Mouse (Mus musculus): ENCODE data around the gene Ifi27l2b. TPM values are rescaled to one million over a fixed set of nuclear protein-coding genes. Genes with fewer than 3 reads are reported as not detected.

Gene Ifi27l2b
- polyA plus RNA-seq (2017; shearing (Covaris generic)): not detected

DNA sequence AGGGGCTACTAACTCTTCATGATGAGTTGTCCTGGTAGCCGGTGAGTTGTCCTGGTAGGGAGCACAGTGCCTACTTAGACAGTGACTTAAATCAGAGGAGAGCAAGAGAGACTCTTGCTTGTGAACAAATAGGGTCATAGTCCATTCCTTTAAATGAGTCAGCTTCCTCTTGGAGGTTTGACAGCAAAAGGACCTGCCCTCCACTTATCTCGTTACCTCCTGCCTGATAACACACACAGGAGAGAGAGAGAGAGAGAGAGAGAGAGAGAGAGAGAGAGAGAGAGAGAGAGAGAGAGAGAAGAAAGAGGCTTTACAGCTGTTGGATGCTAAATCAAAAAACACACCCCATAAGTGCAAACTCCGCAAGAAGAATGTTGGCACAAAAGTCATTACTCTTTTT lies at the start of gene Ifi27l2b:
Gene Ifi27l2b (minus strand): TSS at position 84 of the 400 bp plus-strand sequence.

DNA sequence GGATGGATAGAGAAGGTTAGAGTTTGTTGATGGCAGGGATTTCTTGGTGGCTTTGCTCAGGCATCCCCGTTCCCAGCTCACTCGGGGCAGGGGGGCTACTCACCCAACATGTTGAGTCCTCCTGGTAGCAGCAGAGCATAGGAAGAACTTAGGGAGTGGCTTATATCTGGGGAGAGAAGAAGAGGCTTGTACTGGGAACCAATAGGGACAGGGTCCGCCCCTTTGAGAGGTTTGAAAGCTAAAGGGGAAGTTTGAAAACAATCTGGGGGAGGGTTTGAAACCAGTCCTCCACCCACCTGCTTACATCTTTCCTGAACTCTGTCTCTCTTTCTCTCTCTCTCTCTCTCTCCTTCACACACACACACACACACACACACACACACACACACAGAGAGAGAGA lies 13.5 kb downstream of the Ifi27l2b start, which contains the start of gene Ifi27l2a:
Gene Ifi27l2a (minus strand): TSS at position 157 of the 400 bp plus-strand sequence.

DNA sequence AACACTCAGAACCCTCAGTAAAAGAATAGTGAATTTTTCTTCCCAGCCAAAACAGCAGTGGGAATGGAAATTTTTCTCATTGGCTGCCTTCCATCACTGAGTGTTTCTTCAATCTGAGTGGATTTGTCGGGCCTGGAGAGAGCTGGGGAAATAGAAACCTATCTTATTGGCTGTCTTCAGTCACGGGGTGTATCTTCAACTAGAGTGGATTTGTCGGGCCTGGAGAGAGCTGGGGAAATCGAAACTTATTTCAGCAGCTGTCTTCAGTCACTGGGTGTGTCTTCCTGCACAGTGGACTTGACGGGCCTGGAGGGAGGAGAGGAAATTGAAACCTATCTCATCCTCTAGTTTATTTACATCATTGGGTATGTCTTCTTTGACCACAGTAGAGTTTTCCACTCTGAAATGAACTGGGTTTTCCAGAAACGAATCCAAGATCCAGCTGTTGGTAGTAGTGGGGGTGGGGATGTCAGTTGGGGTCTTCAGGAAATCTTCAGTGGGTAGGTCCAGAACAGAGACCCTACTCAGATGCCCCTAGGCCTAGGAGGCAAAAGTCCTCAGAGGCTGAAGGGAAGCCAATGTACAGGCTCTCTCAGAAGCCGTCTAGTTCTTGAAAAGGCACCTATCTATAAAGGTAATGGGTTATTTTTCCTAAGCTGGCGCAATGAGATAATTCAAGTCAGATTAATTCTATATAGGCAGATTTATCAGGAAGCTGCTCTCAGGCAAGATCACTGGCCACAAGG lies 22.9 kb downstream of the Ifi27l2b start, which contains the start of gene Ifi27:
Gene Ifi27 (plus strand): TSS at position 226 of the 746 bp plus-strand sequence.

DNA sequence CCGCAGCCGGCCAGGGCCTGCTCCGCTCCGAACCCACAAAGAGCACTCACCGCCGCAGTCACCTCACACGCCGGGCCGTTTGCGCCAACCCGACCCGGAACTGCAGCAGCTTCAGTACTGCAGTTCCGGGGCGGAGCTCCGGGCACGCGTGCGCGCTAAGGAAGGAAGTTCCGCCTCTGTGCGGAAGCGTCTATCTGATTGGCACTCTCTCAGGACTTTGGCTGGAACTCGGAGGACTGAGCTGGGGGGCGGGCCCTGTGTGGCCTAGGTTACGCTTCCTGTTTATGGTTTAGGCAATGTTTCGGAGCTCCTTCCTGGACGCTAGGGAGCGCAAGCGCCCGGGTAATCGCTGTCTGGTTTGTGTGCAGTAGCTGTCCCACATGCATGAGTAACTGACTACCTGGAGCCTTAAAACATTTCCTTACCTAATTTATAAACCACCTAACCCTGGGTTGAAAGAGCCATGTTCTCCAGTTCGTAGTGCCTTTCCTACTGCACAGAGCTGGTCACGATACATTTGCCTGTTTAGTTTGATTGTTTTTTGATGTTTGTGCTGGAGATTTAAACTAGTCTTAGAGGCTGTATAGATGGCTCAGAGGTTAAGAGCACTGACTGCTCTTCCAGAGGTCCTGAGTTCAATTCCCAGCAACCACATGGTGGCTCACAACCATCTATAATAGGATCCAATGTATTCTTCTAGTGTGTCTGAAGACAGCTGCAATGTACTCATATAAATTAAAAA lies 31.1 kb downstream of the Ifi27l2b start, which contains the start of gene Ddx24:
Gene Ddx24 (minus strand): TSS at position 102 of the 742 bp plus-strand sequence.

DNA sequence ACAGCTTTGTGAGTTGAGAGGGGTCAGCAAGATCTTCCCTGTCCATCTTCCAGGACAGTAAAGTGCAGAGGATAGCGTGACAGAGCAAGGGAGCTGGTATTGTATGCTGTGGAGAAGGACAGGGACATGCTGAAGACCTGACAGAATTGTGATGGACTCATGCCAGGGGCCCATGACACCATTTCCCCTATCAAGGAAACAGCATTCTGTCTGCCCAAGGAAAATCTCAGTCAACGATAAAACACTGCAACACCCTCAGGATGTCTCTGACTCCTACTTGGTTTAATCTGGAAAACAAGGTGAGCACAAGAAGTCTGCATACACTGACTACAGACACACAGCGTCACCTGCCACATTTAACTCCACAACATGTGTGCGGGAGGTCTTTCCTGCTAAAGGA lies 49.3 kb downstream of the Ifi27l2b start, which contains the start of gene 9330161L09Rik:
Gene 9330161L09Rik (minus strand): TSS at position 101 of the 400 bp plus-strand sequence.

Other genes starting within 250 kb of the Ifi27l2b start
- not detected for gene Prima1, start 215.1 kb downstream of the Ifi27l2b start, polyA plus RNA-seq (2017; shearing (Covaris generic))
- gene Fam181a, start 146.2 kb downstream of the Ifi27l2b start, polyA plus RNA-seq (2017; shearing (Covaris generic)): not detected
- 6.9 TPM for gene Asb2, start 101.2 kb downstream of the Ifi27l2b start, polyA plus RNA-seq (2017; shearing (Covaris generic))
- 2.2 TPM for gene Otub2, start 68.5 kb downstream of the Ifi27l2b start, polyA plus RNA-seq (2017; shearing (Covaris generic))
- gene 9330161L09Rik, start 49.4 kb downstream of the Ifi27l2b start, polyA plus RNA-seq (2017; shearing (Covaris generic)): 1.4 TPM
- 242 TPM for gene Ddx24, start 31.4 kb downstream of the Ifi27l2b start, polyA plus RNA-seq (2017; shearing (Covaris generic))
- 407 TPM for gene Ifi27, start 23.0 kb downstream of the Ifi27l2b start, polyA plus RNA-seq (2017; shearing (Covaris generic))
- gene Ifi27l2a, start 13.5 kb downstream of the Ifi27l2b start, polyA plus RNA-seq (2017; shearing (Covaris generic)): 1,924 TPM
- not detected for gene Ppp4r4, start 75.1 kb upstream of the Ifi27l2b start, polyA plus RNA-seq (2017; shearing (Covaris generic))
- gene Serpina10, start 174.2 kb upstream of the Ifi27l2b start, polyA plus RNA-seq (2017; shearing (Covaris generic)): not detected
- gene Serpina6, start 200.0 kb upstream of the Ifi27l2b start, polyA plus RNA-seq (2017; shearing (Covaris generic)): not detected
- gene Serpina16, start 218.9 kb upstream of the Ifi27l2b start, polyA plus RNA-seq (2017; shearing (Covaris generic)): not detected
- gene Serpina1f, start 238.3 kb upstream of the Ifi27l2b start, polyA plus RNA-seq (2017; shearing (Covaris generic)): not detected

Measured in CD4-positive, CD25-positive, alpha-beta regulatory T cell, adult 9 weeks (primary cell).